Mouse (Mus musculus): ENCODE measurements around the gene Slc51a. TPM values are rescaled to one million over a fixed set of nuclear protein-coding genes. Genes with fewer than 3 reads are reported as not detected.

Gene Slc51a
- polyA plus RNA-seq, 1 experiment from 2014 or later = 0.41 TPM

Other genes starting within 250 kb of the Slc51a start
- gene Fbxo45, start 240.7 kb downstream of the Slc51a start, polyA plus RNA-seq (2014; fragmentation: Nextera tagmentation; extraction: Ambion mirVana) = 21.6 and 23.3 TPM in 2 replicates
- 19.2 and 20.2 TPM in 2 replicates for gene Wdr53, start 240.7 kb downstream of the Slc51a start, polyA plus RNA-seq (2014; fragmentation: Nextera tagmentation; extraction: Ambion mirVana)
- not detected in 2 replicates for gene Smco1, start 216.4 kb downstream of the Slc51a start, polyA plus RNA-seq (2014; fragmentation: Nextera tagmentation; extraction: Ambion mirVana)
- 25.0 and 27.9 TPM in 2 replicates for gene Rnf168, start 210.4 kb downstream of the Slc51a start, polyA plus RNA-seq (2014; fragmentation: Nextera tagmentation; extraction: Ambion mirVana)
- 28.0 and 30.0 TPM in 2 replicates for gene Ubxn7, start 155.6 kb downstream of the Slc51a start, polyA plus RNA-seq (2014; fragmentation: Nextera tagmentation; extraction: Ambion mirVana)
- not detected in 2 replicates for gene Tm4sf19, start 87.4 kb downstream of the Slc51a start, polyA plus RNA-seq (2014; fragmentation: Nextera tagmentation; extraction: Ambion mirVana)
- 32.1 and 36.1 TPM in 2 replicates for gene Tctex1d2, start 68.2 kb downstream of the Slc51a start, polyA plus RNA-seq (2014; fragmentation: Nextera tagmentation; extraction: Ambion mirVana)
- gene Pcyt1a, start 57.0 kb downstream of the Slc51a start, polyA plus RNA-seq (2014; fragmentation: Nextera tagmentation; extraction: Ambion mirVana) = 35.6 and 37.0 TPM in 2 replicates
- not detected in 2 replicates for gene Zdhhc19, start 8.4 kb upstream of the Slc51a start, polyA plus RNA-seq (2014; fragmentation: Nextera tagmentation; extraction: Ambion mirVana)
- gene Tfrc, start 121.0 kb upstream of the Slc51a start, polyA plus RNA-seq (2014; fragmentation: Nextera tagmentation; extraction: Ambion mirVana) = 52.5 and 53.7 TPM in 2 replicates
- gene Tnk2, start 156.0 kb upstream of the Slc51a start, polyA plus RNA-seq (2014; fragmentation: Nextera tagmentation; extraction: Ambion mirVana) = 8.9 and 9.2 TPM in 2 replicates
- not detected in 2 replicates for gene Muc4, start 248.0 kb upstream of the Slc51a start, polyA plus RNA-seq (2014; fragmentation: Nextera tagmentation; extraction: Ambion mirVana)

Data from limb, embryonic 11.5 days (tissue).